Mouse (Mus musculus) heart, embryonic 10.5 days (tissue): Measurements from ENCODE around the gene Arid1b. TPM values are rescaled to one million over a fixed set of nuclear protein-coding genes. Genes with fewer than 3 reads are reported as not detected.

Source experiments
- DNase-seq: peaks from one replicate; pipeline ENCODE4 v3.0.0-alpha.2; 2017; ENCODE audit warnings: low spot score
- H3K27ac ChIP-seq: fragments of 300-500 bp; sonication (generic); 2 replicates; pipeline ENCODE4 v1.5.1; 2016; ENCODE audit warnings: mild to moderate bottlenecking
- H3K27me3 ChIP-seq: fragments of 300-500 bp; sonication (generic); 2 replicates; pipeline ENCODE4 v1.6.1; 2016; ENCODE audit warnings: mild to moderate bottlenecking; ENCODE audit not compliant: poor library complexity, insufficient read depth, severe bottlenecking
- H3K36me3 ChIP-seq: fragments of 300-500 bp; sonication (generic); 2 replicates; pipeline ENCODE4 v1.6.1; 2016; ENCODE audit warnings: mild to moderate bottlenecking, moderate library complexity
- H3K4me1 ChIP-seq: fragments of 300-500 bp; sonication (generic); 2 replicates; pipeline ENCODE4 v1.6.1; 2016; ENCODE audit warnings: mild to moderate bottlenecking
- H3K4me3 ChIP-seq: fragments of 300-500 bp; sonication (generic); 2 replicates; pipeline ENCODE4 v1.5.1; 2016; ENCODE audit warnings: mild to moderate bottlenecking, moderate library complexity
- H3K9me3 ChIP-seq: fragments of 300-500 bp; sonication (generic); 2 replicates; pipeline ENCODE4 v1.6.1; 2016; ENCODE audit warnings: mild to moderate bottlenecking, moderate library complexity
- WGBS: fragments of 180-500 bp; shearing (Covaris S2); methylation state at CpG from one replicate; pipeline ENCODE4 v1.1.7; 2016; 5-methylcytosine and 5-hydroxymethylcytosine counted together
- polyA plus RNA-seq: library from polyadenylated mRNA; unstranded; fragments of >200 nt; fragmentation: Nextera tagmentation; extraction: Ambion mirVana; gene quantifications from 2 replicates; pipeline ENCODE4 v1.2.1, GENCODE M21; 2016

The Arid1b gene
- polyA plus RNA-seq, 1 experiment from 2014 or later, result 8.4 TPM

DNA sequence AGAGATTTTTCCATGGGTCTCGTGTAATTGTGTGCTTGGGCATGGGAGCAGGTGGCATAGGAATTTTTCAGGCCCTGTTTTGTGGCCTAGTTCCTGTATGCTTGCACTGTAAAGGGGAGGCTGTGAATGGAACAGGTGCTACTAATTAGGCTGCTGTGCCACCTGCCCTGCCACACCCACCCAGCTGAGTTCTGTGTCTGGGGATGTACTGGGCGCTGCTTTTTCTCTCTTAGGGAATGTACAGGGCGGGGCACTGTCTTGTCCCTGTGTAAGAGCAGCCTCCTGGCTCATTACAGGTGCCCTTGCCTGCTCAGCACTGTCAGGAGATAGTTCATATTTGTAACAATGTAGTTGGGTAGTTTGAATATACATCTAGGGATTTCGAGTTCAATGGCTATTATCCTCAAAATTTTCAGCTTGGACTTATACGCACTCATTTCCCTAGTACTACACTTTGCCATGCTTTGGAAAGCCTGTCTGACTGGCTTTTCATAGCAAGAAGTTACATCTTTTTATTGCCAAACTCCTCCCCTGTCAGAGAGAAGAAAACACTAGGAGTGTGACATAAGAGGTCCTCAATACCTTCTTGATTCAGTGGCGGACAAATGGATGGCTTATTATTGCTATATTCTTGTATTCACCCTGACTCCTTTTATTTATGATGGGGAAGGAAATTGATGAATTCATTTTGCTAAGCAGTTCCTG lies 149.8 kb downstream of the Arid1b start:
- DNase-seq, result no peak
- no peaks in the 10 kb centered on the region for H3K27me3 ChIP-seq
- H3K27ac ChIP-seq, result no peak overlapping the region
- no peaks in the 10 kb centered on the region for H3K9me3 ChIP-seq
- no peak overlapping the region for H3K4me3 ChIP-seq
- 86% methylated on average over 6 of the region's 6 CpGs for WGBS
- H3K36me3 ChIP-seq, result no peaks in the 10 kb centered on the region
- peaks cover 8% of the 10 kb centered on the region for H3K4me1 ChIP-seq

DNA sequence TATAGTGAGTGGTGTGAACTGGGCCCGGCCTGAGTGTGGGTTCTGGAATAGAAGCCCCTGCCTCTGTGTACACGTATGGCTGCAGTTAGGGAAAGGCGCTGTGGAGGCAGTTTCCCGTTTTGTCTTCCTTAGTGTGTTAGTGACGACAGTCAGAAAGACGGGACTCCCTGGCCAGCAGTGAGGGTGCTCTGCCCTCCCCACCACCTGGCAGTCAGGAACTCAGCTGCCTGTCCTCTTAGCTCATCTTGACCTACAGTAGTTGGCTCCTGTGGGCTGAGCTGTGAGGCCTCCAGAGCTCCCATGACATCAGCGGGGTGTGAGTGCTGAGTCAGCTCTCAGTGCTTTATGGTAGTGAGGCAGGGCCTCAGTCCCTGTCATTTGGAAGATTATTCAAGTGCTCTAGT lies 156.5 kb downstream of the Arid1b start:
- DNase-seq, result peak; percentile 91
- Histone ChIP-seq H3K9me3 (no peaks in the 10 kb centered on the region), H3K27me3 (no peaks in the 10 kb centered on the region), H3K4me3 (no peak overlapping the region), H3K4me1 (peaks cover 10% of the 10 kb centered on the region), H3K27ac (peak overlapping the region; percentile 44; the same call in 1 of the 2 replicates), H3K36me3 (no peaks in the 10 kb centered on the region)
- WGBS, result 46% methylated on average over 7 of the region's 7 CpGs

DNA sequence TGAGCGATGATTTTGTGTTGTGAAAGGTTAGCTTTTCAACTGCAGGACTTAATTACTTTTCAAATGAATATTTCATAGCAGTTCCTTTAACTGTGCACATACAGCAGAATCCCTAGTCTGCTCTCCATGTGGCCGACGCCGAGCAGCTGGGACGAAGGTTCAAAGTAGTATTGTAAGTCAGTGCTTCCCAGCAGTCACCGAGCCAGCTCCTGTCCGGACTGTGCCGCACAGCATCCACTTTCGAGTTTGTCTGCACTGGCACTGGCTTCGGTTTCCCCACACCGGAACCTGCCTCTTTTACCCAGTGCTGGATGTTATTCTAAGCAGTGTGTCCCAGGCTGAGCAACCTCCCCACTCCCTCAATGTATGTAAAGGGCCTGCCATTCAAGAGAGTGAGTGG lies 157.7 kb downstream of the Arid1b start:
- no peaks in the 10 kb centered on the region for H3K9me3 ChIP-seq
- DNase-seq, result no peak
- H3K4me3 ChIP-seq, result no peak overlapping the region
- 87% methylated on average over 11 of the region's 11 CpGs for WGBS
- H3K27ac ChIP-seq, result no peak overlapping the region
- no peaks in the 10 kb centered on the region for H3K27me3 ChIP-seq
- no peaks in the 10 kb centered on the region for H3K36me3 ChIP-seq
- H3K4me1 ChIP-seq, result peaks cover 10% of the 10 kb centered on the region

DNA sequence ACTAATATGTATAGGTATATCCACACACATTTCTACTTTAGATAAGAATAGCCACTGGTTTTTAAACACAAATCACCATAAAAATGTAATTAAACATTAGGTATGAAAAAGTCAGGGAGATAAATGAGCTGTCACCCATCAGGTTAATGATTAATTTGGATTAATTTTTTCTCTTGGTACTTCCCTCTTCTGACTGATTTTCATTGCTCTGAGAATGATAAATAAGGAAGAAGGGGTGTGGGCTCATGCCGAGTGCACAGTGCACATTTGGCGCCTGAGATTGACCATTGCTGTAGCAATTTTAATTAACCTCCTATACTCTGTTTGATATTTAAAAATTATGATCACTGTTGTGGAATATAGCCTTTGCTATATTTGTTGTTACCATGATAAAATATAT lies 159.3 kb downstream of the Arid1b start:
- H3K27me3 ChIP-seq, result no peaks in the 10 kb centered on the region
- no peak overlapping the region for H3K4me3 ChIP-seq
- no peak for DNase-seq
- H3K4me1 ChIP-seq, result peaks cover 10% of the 10 kb centered on the region
- no peak overlapping the region for H3K27ac ChIP-seq
- no peaks in the 10 kb centered on the region for H3K36me3 ChIP-seq
- WGBS, result 93% methylated on average over 2 of the region's 2 CpGs
- no peaks in the 10 kb centered on the region for H3K9me3 ChIP-seq

DNA sequence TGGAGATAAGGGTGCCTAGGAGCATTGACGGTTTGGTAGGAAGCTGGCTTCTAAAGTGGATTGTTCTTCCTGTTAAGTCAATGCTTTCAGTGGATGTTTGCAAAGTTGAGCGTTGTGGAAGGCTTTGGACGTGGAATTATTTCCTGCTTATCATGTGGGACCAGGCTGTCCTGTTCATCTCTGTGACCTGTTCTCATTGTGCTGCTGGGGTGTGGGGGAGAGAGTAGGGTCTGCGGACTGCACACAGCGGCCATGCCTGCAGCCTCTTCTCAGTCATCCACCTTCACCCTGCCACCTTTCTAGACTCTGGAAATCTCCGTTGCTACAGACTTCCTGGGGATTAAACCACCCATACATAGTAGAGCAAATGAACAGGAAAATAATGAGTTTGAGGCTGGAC lies 160.2 kb downstream of the Arid1b start:
- WGBS, result 64% methylated on average over 6 of the region's 6 CpGs
- H3K9me3 ChIP-seq, result no peaks in the 10 kb centered on the region
- H3K36me3 ChIP-seq, result 0 out of 2 replicates have a peak, but pooled peaks cover 1% of the 10 kb centered on the region
- no peaks in the 10 kb centered on the region for H3K27me3 ChIP-seq
- no peak overlapping the region for H3K4me3 ChIP-seq
- no peak overlapping the region for H3K27ac ChIP-seq
- DNase-seq, result no peak
- peaks cover 10% of the 10 kb centered on the region for H3K4me1 ChIP-seq

DNA sequence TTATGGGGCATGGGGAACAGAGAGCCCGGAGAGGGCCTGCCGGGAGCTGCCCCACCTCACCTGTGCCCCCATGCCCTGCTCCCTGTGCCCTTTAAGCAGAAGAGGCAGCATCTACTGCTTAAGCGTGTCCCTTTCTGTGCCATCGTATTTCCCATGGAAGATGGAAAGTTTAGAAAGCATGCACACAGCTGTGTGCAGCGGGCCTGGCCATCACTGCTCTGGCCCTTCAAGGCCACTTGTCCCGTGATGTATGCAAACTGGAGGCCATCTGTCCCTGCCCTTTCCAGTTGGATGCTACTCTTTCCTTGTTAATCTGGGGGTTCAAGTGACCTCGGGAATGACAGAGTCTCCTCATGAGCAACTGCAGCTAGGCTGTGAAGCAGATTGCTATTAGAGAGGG lies 163.5 kb downstream of the Arid1b start:
- no peaks in the 10 kb centered on the region for H3K9me3 ChIP-seq
- H3K27me3 ChIP-seq, result no peaks in the 10 kb centered on the region
- no peak overlapping the region for H3K27ac ChIP-seq
- peaks cover 7% of the 10 kb centered on the region; the same call in 1 of the 2 replicates for H3K4me1 ChIP-seq
- no peak for DNase-seq
- 89% methylated on average over 7 of the region's 7 CpGs for WGBS
- 0 out of 2 replicates have a peak, but pooled peaks cover 4% of the 10 kb centered on the region for H3K36me3 ChIP-seq
- no peak overlapping the region for H3K4me3 ChIP-seq

DNA sequence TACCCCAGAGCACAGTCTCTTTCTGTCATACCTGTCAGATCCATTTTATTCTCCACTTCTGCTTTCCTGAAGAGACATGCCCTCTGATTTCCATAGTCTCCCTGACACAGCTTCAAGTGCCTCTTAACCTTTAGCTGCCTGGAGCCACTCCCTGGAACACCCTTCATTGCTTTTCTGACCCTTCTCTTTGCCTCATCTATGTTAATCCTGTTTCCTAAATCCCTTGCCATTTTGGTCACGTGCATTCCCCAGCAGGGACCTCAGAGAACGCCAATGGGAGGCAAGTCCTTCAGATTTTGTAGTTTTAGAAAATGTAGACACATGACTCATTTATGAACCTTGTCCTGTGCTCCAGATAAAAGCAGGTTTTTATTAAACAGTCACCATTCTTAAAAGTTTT lies 168.4 kb downstream of the Arid1b start:
- no peaks in the 10 kb centered on the region for H3K9me3 ChIP-seq
- peaks cover 21% of the 10 kb centered on the region for H3K4me1 ChIP-seq
- DNase-seq, result no peak
- no peaks in the 10 kb centered on the region for H3K27me3 ChIP-seq
- 57% methylated on average over 2 of the region's 2 CpGs for WGBS
- H3K36me3 ChIP-seq, result 0 out of 2 replicates have a peak, but pooled peaks cover 4% of the 10 kb centered on the region
- no peak overlapping the region for H3K4me3 ChIP-seq
- no peak overlapping the region for H3K27ac ChIP-seq

DNA sequence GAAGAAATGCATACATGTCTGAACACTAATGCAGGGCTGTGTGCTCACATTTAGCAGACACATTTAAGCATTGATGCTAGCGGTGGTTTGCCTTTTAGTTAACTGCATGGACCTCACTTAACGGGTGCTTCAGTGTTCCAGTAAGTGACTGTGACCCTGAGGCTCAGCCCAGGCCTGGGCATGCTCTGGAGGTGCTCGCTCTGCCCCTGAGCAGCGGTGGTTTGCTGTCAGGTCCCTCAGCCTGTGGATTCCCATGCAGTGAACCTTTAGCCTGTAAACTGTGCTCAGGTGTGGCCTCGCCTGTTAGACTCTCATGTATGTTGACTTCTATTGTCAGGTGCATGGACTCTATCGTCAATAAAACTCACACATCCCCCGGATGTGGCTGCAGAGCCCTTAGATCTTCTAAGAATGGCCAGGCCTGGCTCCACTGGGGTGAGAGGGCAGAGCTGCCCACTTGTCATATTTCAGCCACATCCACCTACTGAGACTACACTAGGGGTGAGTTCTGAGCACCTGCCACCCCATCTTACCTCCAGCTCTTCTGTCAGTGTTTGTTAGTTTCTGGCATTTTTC lies 169.2 kb downstream of the Arid1b start:
- 81% methylated on average over 7 of the region's 7 CpGs for WGBS

DNA sequence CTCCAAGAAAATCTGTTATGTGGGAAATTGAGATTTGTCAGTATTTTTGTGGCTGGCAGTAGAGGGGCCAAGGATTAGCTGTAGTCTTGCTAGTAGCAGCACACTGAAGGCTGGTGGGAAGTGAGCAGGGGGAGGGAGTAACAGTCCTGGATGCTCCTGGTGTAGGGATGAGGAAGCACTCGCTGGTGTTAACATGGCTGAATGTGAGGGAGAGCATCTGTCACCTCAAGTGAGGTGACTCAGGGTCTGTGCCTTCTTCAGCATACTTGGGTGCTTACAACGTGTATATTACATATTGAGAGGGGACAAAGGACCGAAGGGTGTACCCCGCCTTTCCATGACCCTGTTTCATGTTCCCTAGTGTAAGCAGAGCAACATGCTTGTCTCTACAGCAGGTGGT lies 170.7 kb downstream of the Arid1b start:
- 75% methylated on average over 4 of the region's 4 CpGs for WGBS

More for the DNA sequence above, 169.2 kb downstream of the Arid1b start:
- Histone ChIP-seq H3K9me3 (no peaks in the 10 kb centered on the region), H3K4me1 (peaks cover 21% of the 10 kb centered on the region), H3K36me3 (0 out of 2 replicates have a peak, but pooled peaks cover 4% of the 10 kb centered on the region), H3K27me3 (no peaks in the 10 kb centered on the region), H3K27ac (no peak overlapping the region), H3K4me3 (no peak overlapping the region)
- no peak for DNase-seq

DNA sequence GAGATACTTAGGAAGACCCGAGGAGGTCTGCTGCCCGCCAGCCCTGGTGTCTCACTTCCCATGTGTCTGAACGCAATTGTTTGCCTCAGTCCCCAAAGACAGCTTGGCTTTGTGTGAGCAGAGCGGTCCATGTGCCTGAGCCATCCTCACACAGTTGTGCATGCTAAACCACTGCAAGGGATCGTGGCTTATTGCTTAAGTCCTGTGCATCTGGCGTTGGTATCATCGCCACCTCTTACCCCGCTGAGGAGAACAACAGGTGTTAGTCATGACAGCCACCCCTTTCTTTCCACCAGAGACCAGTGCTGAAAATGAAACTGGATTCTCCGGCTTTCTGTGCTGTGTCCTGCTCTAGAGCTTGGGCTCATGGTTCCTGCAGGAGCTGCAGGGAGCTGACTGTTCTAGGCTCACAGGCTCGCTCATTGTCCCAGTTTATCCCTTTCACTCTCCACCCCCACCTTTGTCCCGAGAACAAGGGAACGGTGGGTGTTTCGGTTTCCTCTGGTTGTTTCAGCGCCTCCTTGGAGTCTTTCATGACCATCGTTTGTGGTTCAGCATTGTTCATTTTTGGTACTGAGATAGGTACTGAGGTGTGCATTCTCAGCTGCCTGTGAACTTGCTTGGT lies 171.2 kb downstream of the Arid1b start:
- Histone ChIP-seq H3K27me3 (no peaks in the 10 kb centered on the region), H3K36me3 (no peaks in the 10 kb centered on the region), H3K4me1 (peaks cover 21% of the 10 kb centered on the region), H3K9me3 (no peaks in the 10 kb centered on the region), H3K4me3 (no peak overlapping the region), H3K27ac (no peak overlapping the region)
- WGBS, result 81% methylated on average over 15 of the region's 15 CpGs
- no peak for DNase-seq

More for the DNA sequence above, 170.7 kb downstream of the Arid1b start:
- Histone ChIP-seq H3K27ac (no peak overlapping the region), H3K4me3 (no peak overlapping the region), H3K9me3 (no peaks in the 10 kb centered on the region), H3K4me1 (peaks cover 21% of the 10 kb centered on the region), H3K27me3 (no peaks in the 10 kb centered on the region), H3K36me3 (no peaks in the 10 kb centered on the region)
- no peak for DNase-seq

DNA sequence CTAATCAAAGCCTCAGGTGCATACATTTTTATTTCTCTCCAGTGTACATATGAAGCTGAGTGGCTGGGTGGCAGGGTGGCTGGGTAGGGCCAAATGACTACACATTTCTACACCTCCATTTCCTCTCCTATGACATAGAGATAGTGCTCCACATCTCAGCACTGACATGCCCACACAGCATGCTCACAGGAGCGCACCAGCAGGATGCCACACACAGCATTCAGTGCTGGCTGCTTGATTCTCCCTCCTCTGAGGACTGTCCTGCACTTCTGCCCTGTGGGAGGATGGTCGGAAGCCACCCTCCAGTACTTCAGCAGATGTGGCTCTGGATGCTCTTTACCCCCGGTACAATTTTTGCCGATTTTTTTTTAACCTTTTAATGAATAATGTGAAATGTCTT lies 172.0 kb downstream of the Arid1b start:
- Histone ChIP-seq H3K4me3 (no peak overlapping the region), H3K36me3 (no peaks in the 10 kb centered on the region), H3K27me3 (no peaks in the 10 kb centered on the region), H3K27ac (no peak overlapping the region), H3K9me3 (no peaks in the 10 kb centered on the region), H3K4me1 (peaks cover 21% of the 10 kb centered on the region)
- 81% methylated on average over 4 of the region's 4 CpGs for WGBS
- DNase-seq, result no peak

DNA sequence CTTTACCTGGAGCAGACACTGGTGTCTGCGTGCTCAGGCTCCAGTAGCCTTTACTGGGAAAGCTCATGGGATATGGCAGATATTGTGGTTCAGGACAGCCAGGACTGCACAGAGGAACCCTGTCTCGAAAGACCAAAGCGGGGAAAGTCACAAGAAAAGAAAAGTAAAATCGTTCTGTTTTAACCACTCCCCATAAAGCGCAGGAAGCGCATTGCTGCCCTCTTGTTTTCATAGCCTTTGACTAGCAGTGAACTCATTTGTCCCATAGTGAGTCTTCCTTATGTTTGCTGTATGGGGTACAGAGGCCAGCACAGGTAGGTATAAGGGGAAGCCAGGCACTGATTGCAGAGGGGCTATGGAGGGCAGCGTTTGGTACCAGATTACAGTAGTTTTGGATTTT lies 173.9 kb downstream of the Arid1b start:
- DNase-seq, result peak; percentile 48
- Histone ChIP-seq H3K4me1 (peaks cover 20% of the 10 kb centered on the region), H3K9me3 (no peaks in the 10 kb centered on the region), H3K27ac (no peak overlapping the region), H3K36me3 (no peaks in the 10 kb centered on the region), H3K27me3 (no peaks in the 10 kb centered on the region), H3K4me3 (no peak overlapping the region)
- 85% methylated on average over 7 of the region's 7 CpGs for WGBS

DNA sequence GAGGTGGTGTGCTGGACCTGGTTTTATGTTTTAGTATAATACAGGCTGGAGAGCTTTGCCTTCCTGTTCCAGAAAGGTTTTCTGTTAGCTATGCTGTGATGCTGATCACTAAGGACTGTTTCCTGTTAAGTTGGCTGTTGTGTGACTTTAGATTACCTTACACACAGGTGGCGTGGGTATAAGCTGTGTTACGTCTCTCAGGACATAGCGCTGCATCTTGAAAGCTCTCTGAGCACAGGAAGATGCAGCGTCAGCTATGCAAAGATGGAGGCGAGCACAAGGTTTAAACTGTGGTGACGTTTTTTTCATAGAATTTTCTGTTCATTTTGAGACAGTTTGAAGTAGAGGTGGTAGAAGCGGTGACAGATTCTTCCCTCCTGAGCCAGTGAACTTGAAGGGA lies 174.5 kb downstream of the Arid1b start:
- Histone ChIP-seq H3K27ac (no peak overlapping the region), H3K4me3 (no peak overlapping the region), H3K9me3 (no peaks in the 10 kb centered on the region), H3K36me3 (no peaks in the 10 kb centered on the region), H3K27me3 (no peaks in the 10 kb centered on the region), H3K4me1 (peaks cover 16% of the 10 kb centered on the region)
- 88% methylated on average over 7 of the region's 7 CpGs for WGBS
- peak; percentile 35 for DNase-seq
